Mouse (Mus musculus) cerebellum, adult 2 months (tissue): ENCODE results near the gene Pcyt2. TPM values are rescaled to one million over a fixed set of nuclear protein-coding genes. Genes with fewer than 3 reads are reported as not detected.
A peak's percentile ranks its signal among the peaks of the same experiment; 100 is the strongest.

Experiments
- DNase-seq, 2 experiments: peaks; one replicate each; pipeline ENCODE4 v3.0.0; 2021
- H3K27ac ChIP-seq: fragments of 200-500 bp; 2 replicates; pipeline ENCODE4 v1.5.1; 2012; ENCODE audit warnings: low read length, control low read depth, inconsistent platforms; ENCODE audit not compliant: insufficient read depth
- H3K27me3 ChIP-seq: fragments of 200-500 bp; 2 replicates; pipeline ENCODE4 v1.6.1; 2012; ENCODE audit warnings: inconsistent platforms, mild to moderate bottlenecking, low read length, moderate library complexity; ENCODE audit not compliant: control insufficient read depth, insufficient read depth
- H3K4me1 ChIP-seq: fragments of 200-500 bp; 2 replicates; pipeline ENCODE4 v1.6.1; 2011; ENCODE audit warnings: low read length; ENCODE audit not compliant: control insufficient read depth, insufficient read depth
- H3K4me3 ChIP-seq: fragments of 200-500 bp; replicated peaks from 2 replicates; pipeline ENCODE3; 2011; ENCODE audit warnings: mild to moderate bottlenecking, low read depth, low read length, control low read depth; ENCODE audit not compliant: insufficient read depth
- CTCF ChIP-seq: fragments of 200-500 bp; IDR thresholded peaks from 2 replicates; pipeline ENCODE4 v1.5.1; 2011; ENCODE audit warnings: low read depth, mild to moderate bottlenecking, control low read depth, low read length, moderate library complexity, borderline replicate concordance; ENCODE audit not compliant: insufficient read depth
- POLR2A ChIP-seq: fragments of 200-500 bp; IDR thresholded peaks from 2 replicates; pipeline ENCODE4 v1.6.1; 2011; ENCODE audit warnings: low read length, control low read depth, borderline replicate concordance; ENCODE audit not compliant: insufficient read depth
- WGBS: fragments of 180-500 bp; shearing (Covaris S2); methylation state at CpG from one replicate; pipeline ENCODE4 v1.1.7; 2018; 5-methylcytosine and 5-hydroxymethylcytosine counted together
- polyA plus RNA-seq: library from polyadenylated mRNA; depleted of rRNA; stranded (reverse); fragments of >200 nt; gene quantifications from 2 replicates; pipeline ENCODE4 v1.2.3, GENCODE M21; 2012

The Pcyt2 gene
- polyA plus RNA-seq, 1 experiment = 403 TPM

- peak in 1 of 2 experiments; percentile 29 for DNase-seq
- peaks cover 26% of the 10 kb centered on the region for H3K4me1 ChIP-seq
- no peaks in the 10 kb centered on the region for H3K27me3 ChIP-seq
- TF ChIP-seq CTCF = no peak
- no peak overlapping the region for H3K27ac ChIP-seq
- WGBS = 62% methylated on average over 22 of the region's 22 CpGs
- no peak overlapping the region for H3K4me3 ChIP-seq
Observed at GRCm38 (mm10) chr11:120627468-120628300, 9.9 kb upstream of the Pcyt2 start.

- peaks cover 24% of the 10 kb centered on the region for H3K4me1 ChIP-seq
- WGBS = 77% methylated on average over 11 of the region's 11 CpGs
Observed at GRCm38 (mm10) chr11:120626785-120627467, 9.2 kb upstream of the Pcyt2 start.

GRCm38 (mm10) chr11:120625152-120625775 is 7.5 kb upstream of the Pcyt2 start, which contains the start of gene Sirt7:
TSS of gene Sirt7 (minus strand) at chr11:120625240.
- Histone ChIP-seq H3K27ac (peak within 1 kb of the TSS; percentile 79), H3K27me3 (no peaks in the 10 kb centered on the region), H3K4me3 (peak within 1 kb of the TSS; percentile 66), H3K4me1 (peaks cover 16% of the 10 kb centered on the region)
- WGBS = 15% methylated on average over 5 of the region's 5 CpGs
- TF ChIP-seq CTCF (no peak), POLR2A (no peak)
- DNase-seq = no peak

More at GRCm38 (mm10) chr11:120626785-120627467, 9.2 kb upstream of the Pcyt2 start:
- no peak for DNase-seq
- H3K4me3 ChIP-seq = no peak overlapping the region
- no peaks in the 10 kb centered on the region for H3K27me3 ChIP-seq
- H3K27ac ChIP-seq = no peak overlapping the region
- no peak for TF ChIP-seq POLR2A
- no peak for TF ChIP-seq CTCF

GRCm38 (mm10) chr11:120624680-120625111 is 7.0 kb upstream of the Pcyt2 start:
- no peak for TF ChIP-seq CTCF
- peak; percentile 80 for TF ChIP-seq POLR2A
- peak; percentile 84 to 86 for DNase-seq
- Histone ChIP-seq H3K4me1 (peaks cover 11% of the 10 kb centered on the region), H3K27ac (no peak overlapping the region; the same call in 1 of the 2 replicates), H3K27me3 (no peaks in the 10 kb centered on the region), H3K4me3 (peak overlapping the region; percentile 66)
- WGBS = under 1% methylated on average over 53 of the region's 53 CpGs

GRCm38 (mm10) chr11:120623961-120624679 is 6.4 kb upstream of the Pcyt2 start:
- Histone ChIP-seq H3K27me3 (no peaks in the 10 kb centered on the region), H3K27ac (no peak overlapping the region), H3K4me3 (peak overlapping the region; percentile 66), H3K4me1 (peaks cover 7% of the 10 kb centered on the region; the same call in 1 of the 2 replicates)
- DNase-seq = peak; percentile 58 to 60
- 14% methylated on average over 28 of the region's 30 CpGs for WGBS
- TF ChIP-seq POLR2A (no peak), CTCF (peak; percentile 59)

DNA sequence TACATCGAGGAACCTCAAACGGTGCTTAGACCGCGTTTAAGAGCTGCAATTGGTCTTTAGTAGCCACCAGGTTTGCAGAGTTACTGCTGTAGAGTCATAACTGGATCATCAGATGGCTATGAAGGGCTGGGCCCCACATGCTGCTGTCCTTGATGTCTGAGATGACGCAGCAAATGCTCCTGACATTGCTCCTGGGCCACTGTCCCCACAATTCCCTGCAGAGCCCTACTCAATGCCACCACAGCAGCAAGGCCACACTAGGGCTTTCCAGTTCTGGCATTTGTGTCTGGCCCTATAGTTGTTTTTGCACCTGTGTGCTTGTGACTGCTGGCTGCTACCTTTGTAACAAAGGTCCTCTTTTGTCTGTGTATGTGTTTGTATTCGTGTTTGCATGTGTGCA is 5.1 kb upstream of the Pcyt2 start:
- no peak for TF ChIP-seq CTCF
- no peak for TF ChIP-seq POLR2A
- no peak for DNase-seq
- Histone ChIP-seq H3K4me3 (no peak overlapping the region), H3K27me3 (no peaks in the 10 kb centered on the region), H3K27ac (no peak overlapping the region), H3K4me1 (peaks cover 7% of the 10 kb centered on the region; the same call in 1 of the 2 replicates)
- WGBS = 90% methylated on average over 6 of the region's 6 CpGs

DNA sequence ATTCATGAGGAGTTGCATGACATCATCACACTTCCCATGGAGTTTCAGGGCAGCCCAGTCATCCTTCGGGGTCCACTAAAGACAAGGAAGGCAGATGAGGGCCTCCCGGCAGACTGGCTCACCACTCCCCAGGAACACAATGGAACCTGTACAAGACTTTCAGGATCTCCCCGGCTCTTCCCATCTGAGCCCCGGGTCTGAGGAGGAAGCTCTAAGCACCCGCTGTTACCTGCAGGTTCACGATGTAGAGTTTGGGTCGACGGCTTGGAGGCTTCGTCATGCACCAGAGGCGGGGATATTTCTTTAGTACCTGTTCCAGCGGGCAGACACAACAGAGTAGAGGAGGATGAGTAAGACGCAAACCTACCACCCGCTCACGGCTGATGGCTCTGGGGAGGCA is 2.5 kb upstream of the Pcyt2 start:
- Histone ChIP-seq H3K27ac (no peak overlapping the region), H3K27me3 (no peaks in the 10 kb centered on the region), H3K4me1 (peaks cover 15% of the 10 kb centered on the region), H3K4me3 (no peak overlapping the region)
- no peak for DNase-seq
- WGBS = 91% methylated on average over 14 of the region's 14 CpGs
- TF ChIP-seq CTCF (no peak), POLR2A (no peak)
